Mouse (Mus musculus): ENCODE measurements at regions not wholly inside any gene's neighbourhood (a gene's known extent, or its start where the extent isn't known, plus 50 kb on each side); places are given as distances from the start of the nearest gene placed in this dataset.

- no peak for TF ChIP-seq EP300 (IDR thresholded peaks at IDR 0.05; ENCODE audit: low read depth)
- TF ChIP-seq CTCF (IDR thresholded peaks at IDR 0.05; ENCODE audit: low read depth) = no peak
These were observed 128.4 kb upstream of the Map1b start for GRCm38 (mm10) chr13:99644771-99645170.
